Mouse (Mus musculus) MEL (cell line): Measurements from ENCODE around the gene Vmn1r60. TPM values are rescaled to one million over a fixed set of nuclear protein-coding genes. Genes with fewer than 3 reads are reported as not detected.
"Not testable (repeated sequence)": the region's sequence is repeated elsewhere in the genome, so short reads cannot be mapped to it uniquely, and the experiment has no call there.

Source experiments
- DNase-seq: peaks from one replicate; pipeline ENCODE4 v3.0.0; 2011; ENCODE audit warnings: low read depth, low spot score
- H3K27ac ChIP-seq: 2 replicates; pipeline ENCODE4 v1.5.1; 2012; ENCODE audit warnings: low read depth, mild to moderate bottlenecking, control low read depth, low read length, moderate library complexity; ENCODE audit not compliant: control insufficient read depth
- H3K27me3 ChIP-seq, 2 experiments: fragments of 150-350 bp in 1 of 2; sonication (generic) in 1 of 2; 2 replicates each; pipeline ENCODE4 v1.6.1; 2012; ENCODE audit warnings: low read length in 2 of 2, mild to moderate bottlenecking in 2 of 2, improper control_type of control experiment in 1 of 2, moderate library complexity in 1 of 2; ENCODE audit not compliant: insufficient read depth in 2 of 2, control insufficient read depth in 1 of 2
- H3K36me3 ChIP-seq, 2 experiments: 2 replicates each; pipeline ENCODE4 v1.6.1; 2012 to 2014; ENCODE audit warnings: low read length in 2 of 2, improper control_type of control experiment in 1 of 2, inconsistent platforms in 1 of 2, mild to moderate bottlenecking in 1 of 2; ENCODE audit not compliant: insufficient read depth in 2 of 2, control insufficient read depth in 1 of 2
- H3K4me1 ChIP-seq, 2 experiments: fragments of 150-350 bp in 1 of 2; sonication (generic) in 1 of 2; 2 replicates each; pipeline ENCODE4 v1.6.1; 2012; ENCODE audit warnings: low read length in 2 of 2, improper control_type of control experiment in 1 of 2, mild to moderate bottlenecking in 1 of 2; ENCODE audit not compliant: insufficient read depth in 2 of 2, control insufficient read depth in 1 of 2
- H3K4me3 ChIP-seq, 2 experiments: fragments of 150-350 bp in 1 of 2; sonication (generic) in 1 of 2; 2 replicates each; pipeline ENCODE4 v1.5.1; 2012; ENCODE audit warnings: low read depth in 2 of 2, low read length in 2 of 2, mild to moderate bottlenecking in 2 of 2, moderate library complexity in 2 of 2, control low read depth in 1 of 2, improper control_type of control experiment in 1 of 2; ENCODE audit not compliant: control insufficient read depth in 1 of 2, insufficient read depth in 1 of 2
- H3K79me2 ChIP-seq: 2 replicates; pipeline ENCODE4 v1.6.1; 2012; ENCODE audit warnings: mild to moderate bottlenecking, low read length, moderate library complexity; ENCODE audit not compliant: control insufficient read depth, poor library complexity, insufficient read depth
- H3K9ac ChIP-seq: 2 replicates; pipeline ENCODE4 v1.6.1; 2012; ENCODE audit warnings: low read depth, mild to moderate bottlenecking, control low read depth, low read length, moderate library complexity; ENCODE audit not compliant: control insufficient read depth, poor library complexity, severe bottlenecking
- H3K9me3 ChIP-seq: fragments of 150-350 bp; sonication (generic); replicated peaks from 2 replicates; pipeline ENCODE4 v1.6.1; 2012; ENCODE audit warnings: mild to moderate bottlenecking, low read length, improper control_type of control experiment, moderate library complexity; ENCODE audit not compliant: insufficient read depth
- polyA plus RNA-seq, 2 experiments: library from polyadenylated mRNA; stranded (reverse) in 1 of 2; unstranded in 1 of 2; fragments of >175 nt in 1 of 2; fragments of >200 nt in 1 of 2; gene quantifications; 2 replicates each; pipeline versions ENCODE4 v1.2.1 to v1.2.4; 2012; ENCODE audit warnings: low replicate concordance in 2 of 2, low read depth in 1 of 2; ENCODE audit not compliant: insufficient read length in 2 of 2, insufficient read depth in 1 of 2, missing spikeins in 1 of 2
- total RNA-seq: library from RNA; depleted of rRNA; stranded (reverse); fragments of 300-350 nt; gene quantifications from 2 replicates; pipeline ENCODE4 v1.2.3, GENCODE M21; 2012; rRNA removed

Gene Vmn1r60
- total RNA-seq (not detected in 2 replicates), polyA plus RNA-seq (not detected)

GRCm38 (mm10) chr7:5547217-5547616, at the start of gene Vmn1r60:
Vmn1r60 (minus strand) TSS chr7:5547317.
- not testable (repeated sequence) for H3K9me3 ChIP-seq, H3K4me1 ChIP-seq, H3K27ac ChIP-seq, H3K9ac ChIP-seq, H3K36me3 ChIP-seq, DNase-seq, H3K27me3 ChIP-seq, H3K4me3 ChIP-seq, H3K79me2 ChIP-seq

DNA sequence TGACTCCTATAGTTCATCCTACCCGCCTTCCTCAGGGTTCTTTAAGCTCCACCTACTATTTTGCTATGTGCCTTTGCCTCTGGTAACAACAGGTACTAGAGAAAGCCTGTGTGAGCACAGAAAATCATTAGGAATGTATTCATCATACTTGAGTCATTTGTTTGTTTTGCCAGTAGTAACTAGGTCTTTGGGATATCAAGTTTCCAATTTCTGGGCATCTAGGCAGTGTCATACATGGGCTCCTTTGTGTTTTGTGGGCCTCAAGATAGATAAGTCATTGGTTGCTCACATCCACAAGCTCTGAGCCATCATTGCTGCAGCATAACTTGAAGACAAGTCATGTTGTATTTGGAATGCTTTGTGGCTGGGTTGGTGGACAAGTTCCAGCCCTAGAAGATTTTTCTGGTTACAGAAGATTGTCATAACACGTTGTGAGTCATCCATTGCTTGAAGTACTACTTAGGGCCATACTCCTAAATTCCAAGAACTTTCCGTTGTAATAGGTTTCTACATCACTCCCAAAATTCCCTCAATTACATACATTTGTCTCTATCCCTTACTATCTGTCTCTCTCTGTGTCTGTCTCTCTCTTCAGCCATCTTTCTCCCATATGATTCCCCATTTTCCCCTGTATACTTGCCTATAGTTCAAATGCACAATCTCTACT, 6.2 kb downstream of the Vmn1r60 start:
- H3K27ac ChIP-seq, DNase-seq, H3K27me3 ChIP-seq, H3K4me1 ChIP-seq, H3K36me3 ChIP-seq, H3K79me2 ChIP-seq, H3K9ac ChIP-seq, H3K4me3 ChIP-seq, H3K9me3 ChIP-seq: not testable (repeated sequence)

DNA sequence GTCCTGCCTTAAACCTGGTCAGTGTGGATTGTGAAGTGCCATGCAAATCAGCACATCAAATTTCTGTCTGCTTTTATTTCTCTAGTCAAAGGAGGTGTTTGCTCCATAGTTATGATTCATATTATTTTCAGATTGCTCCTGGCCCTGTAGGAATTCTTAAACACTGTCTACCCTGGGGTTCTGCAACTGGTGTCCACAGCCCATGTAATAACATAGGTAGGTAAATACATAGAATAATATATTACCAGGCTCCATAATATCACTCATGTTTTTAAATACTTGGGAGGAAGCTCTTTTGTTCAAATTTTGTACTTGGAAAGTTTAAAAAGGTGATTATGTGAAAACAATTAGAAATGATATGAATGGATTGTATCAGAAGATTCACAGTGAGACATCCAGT, 53.3 kb downstream of the Vmn1r60 start, which contains the start of gene Vmn2r28:
Gene Vmn2r28, minus strand, starts transcription at position 101 of the 400 bp plus-strand sequence.
- not testable (repeated sequence) for H3K4me1 ChIP-seq, H3K27me3 ChIP-seq, DNase-seq, H3K4me3 ChIP-seq, H3K9me3 ChIP-seq, H3K9ac ChIP-seq, H3K36me3 ChIP-seq, H3K27ac ChIP-seq, H3K79me2 ChIP-seq

Other genes starting within 250 kb of the Vmn1r60 start
- gene Gm5065, start 196.8 kb downstream of the Vmn1r60 start, total RNA-seq, result not detected in 2 replicates
- gene Gm5065, start 196.8 kb downstream of the Vmn1r60 start, polyA plus RNA-seq, result not detected
- gene Nlrp2, start 196.3 kb downstream of the Vmn1r60 start, total RNA-seq, result not detected in 2 replicates
- not detected for gene Nlrp2, start 196.3 kb downstream of the Vmn1r60 start, polyA plus RNA-seq
- gene Vmn1r58, start 133.9 kb downstream of the Vmn1r60 start, total RNA-seq, result not detected in 2 replicates
- not detected for gene Vmn1r58, start 133.9 kb downstream of the Vmn1r60 start, polyA plus RNA-seq
- gene Vmn1r59, start 90.5 kb downstream of the Vmn1r60 start, total RNA-seq, result not detected in 2 replicates
- not detected for gene Vmn1r59, start 90.5 kb downstream of the Vmn1r60 start, polyA plus RNA-seq
- gene Vmn2r28, start 53.4 kb downstream of the Vmn1r60 start, total RNA-seq, result not detected in 2 replicates
- gene Vmn2r28, start 53.4 kb downstream of the Vmn1r60 start, polyA plus RNA-seq, result not detected
- gene Vmn1r61, start 66.0 kb upstream of the Vmn1r60 start, total RNA-seq, result not detected in 2 replicates
- not detected for gene Vmn1r61, start 66.0 kb upstream of the Vmn1r60 start, polyA plus RNA-seq
- not detected in 2 replicates for gene Vmn1r62, start 126.3 kb upstream of the Vmn1r60 start, total RNA-seq
- not detected for gene Vmn1r62, start 126.3 kb upstream of the Vmn1r60 start, polyA plus RNA-seq